Mouse (Mus musculus) cerebral cortex, adult 2 months (tissue): Measurements from ENCODE around the gene Ptch1.

Experiments used
- WGBS: fragments of 180-500 bp; shearing (Covaris S2); methylation state at CpG from one replicate; pipeline ENCODE4 v1.1.7; 2018; 5-methylcytosine and 5-hydroxymethylcytosine counted together

The Ptch1 gene

GRCm38 (mm10) chr13:63486791-63487706 lies 86.3 kb downstream of the Ptch1 start:
- WGBS = 30% methylated on average over 18 of the region's 18 CpGs

- WGBS = 80% methylated on average over 8 of the region's 8 CpGs
These were observed 98.0 kb downstream of the Ptch1 start for GRCm38 (mm10) chr13:63475356-63475755.
